ENCODE assay signal across 9 mouse cellular contexts in the genomic region with DNA sequence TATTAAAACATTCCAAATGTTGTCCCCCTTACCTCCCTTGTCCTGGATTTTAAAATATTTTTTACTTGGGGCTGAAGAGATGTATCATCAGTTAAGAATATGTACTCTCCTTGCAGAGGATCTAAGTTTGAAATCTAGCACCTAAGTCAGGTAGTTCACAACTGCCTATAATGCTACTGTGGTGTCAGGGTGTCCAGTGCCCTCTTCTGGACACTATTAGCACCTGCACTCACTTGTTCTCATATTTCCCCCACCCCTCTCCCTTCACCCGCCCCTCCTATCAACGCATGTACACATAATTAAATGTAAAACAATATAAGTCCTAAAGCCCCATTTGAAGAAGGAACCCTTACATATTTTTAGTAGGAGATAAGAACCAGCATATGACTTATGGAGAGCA. TPM values are rescaled to one million over a fixed set of nuclear protein-coding genes. Genes with fewer than 3 reads are reported as not detected.
DNase-seq lines count a peak whose midpoint lies in the region; ATAC-seq and TF ChIP-seq lines count a peak whose summit lies in the region.
"Had no signal": no experiment of that assay in that cellular context is flagged by ENCODE, and none has a peak within 500 bp of the region (broad histone marks: within the 10 kb centered on the region; RNA-seq: fewer than 3 reads in every experiment).

No protein-coding gene starts in this region.

- H3K36me3 ChIP-seq in lung, embryonic 14.5 days (ENCODE audit: insufficient read depth) = no peaks in the 10 kb centered on the region
- H3K36me3 ChIP-seq in small intestine, adult 2 months (ENCODE audit: control insufficient read depth, insufficient read depth, low read length) = no peaks in the 10 kb centered on the region
- H3K36me3 ChIP-seq in forebrain, embryonic 15.5 days = no peaks in the 10 kb centered on the region
- H3K36me3 ChIP-seq: heart, embryonic 13.5 days had no signal

- TF ChIP-seq POLR2A in small intestine, adult 2 months (IDR thresholded peaks at IDR 0.05; ENCODE audit: low read depth, low read length) = no peak

- WGBS in lung, embryonic 14.5 days = 25% methylated on average over 2 of the region's 2 CpGs
- WGBS in small intestine, adult 2 months = 16% methylated on average over 2 of the region's 2 CpGs
- WGBS in forebrain, embryonic 15.5 days = 24% methylated on average over 2 of the region's 2 CpGs

- no peak overlapping the region for H3K9ac ChIP-seq in lung, embryonic 14.5 days
- H3K9ac ChIP-seq in forebrain, embryonic 15.5 days (replicated peaks) = no peak overlapping the region
- H3K9ac ChIP-seq: heart, embryonic 13.5 days had no signal

- no peaks in the 10 kb centered on the region for H3K27me3 ChIP-seq in lung, embryonic 14.5 days (ENCODE audit: insufficient read depth, low read length)
- H3K27me3 ChIP-seq in small intestine, adult 2 months (ENCODE audit: control insufficient read depth, insufficient read depth, low read length) = no peaks in the 10 kb centered on the region
- H3K27me3 ChIP-seq in forebrain, embryonic 15.5 days = no peaks in the 10 kb centered on the region
- H3K27me3 ChIP-seq: heart, embryonic 13.5 days had no signal

- no peaks in the 10 kb centered on the region for H3K9me3 ChIP-seq in lung, embryonic 14.5 days (ENCODE audit: low read depth, low read length)
- H3K9me3 ChIP-seq in forebrain, embryonic 15.5 days = no peaks in the 10 kb centered on the region
- H3K9me3 ChIP-seq: heart, embryonic 13.5 days had no signal

- TF ChIP-seq CTCF in lung, embryonic 14.5 days (IDR thresholded peaks at IDR 0.05; ENCODE audit: low read depth) = peak; percentile 52
- peak; percentile 30; the same call in 1 of the 2 replicates for TF ChIP-seq CTCF in small intestine, adult 2 months (IDR thresholded peaks at IDR 0.05; ENCODE audit: extremely low read depth, insufficient read length, insufficient replicate concordance, low read depth, low read length)

- H3K27ac ChIP-seq in lung, embryonic 14.5 days (ENCODE audit: low read depth) = no peak overlapping the region
- no peak overlapping the region for H3K27ac ChIP-seq in small intestine, adult 2 months (ENCODE audit: insufficient read depth, low read depth, low read length)
- no peak overlapping the region for H3K27ac ChIP-seq in forebrain, embryonic 15.5 days (replicated peaks)
- H3K27ac ChIP-seq: heart, embryonic 13.5 days had no signal

- no peak overlapping the region for H3K4me3 ChIP-seq in lung, embryonic 14.5 days (ENCODE audit: low read depth, low read length)
- no peak overlapping the region for H3K4me3 ChIP-seq in small intestine, adult 2 months (ENCODE audit: low read depth, low read length)
- H3K4me3 ChIP-seq in forebrain, embryonic 15.5 days = no peak overlapping the region
- H3K4me3 ChIP-seq: heart, embryonic 13.5 days had no signal

- ATAC-seq in lung, embryonic 14.5 days (ENCODE audit: insufficient read depth) = peak; percentile 44
- ATAC-seq in erythroblast, adult 5-6 weeks (replicated peaks; ENCODE audit: low FRiP score, poor library complexity, severe bottlenecking) = peak; percentile 77
- no peak for ATAC-seq in forebrain, embryonic 15.5 days (replicated peaks)

- H3K4me1 ChIP-seq in lung, embryonic 14.5 days (ENCODE audit: insufficient read depth) = no peaks in the 10 kb centered on the region
- H3K4me1 ChIP-seq in small intestine, adult 2 months (ENCODE audit: control insufficient read depth, insufficient read depth, insufficient read length, low read length) = no peaks in the 10 kb centered on the region
- H3K4me1 ChIP-seq in forebrain, embryonic 15.5 days = no peaks in the 10 kb centered on the region
- H3K4me1 ChIP-seq: heart, embryonic 13.5 days had no signal

- peak; percentile 23 for DNase-seq in lung, embryonic 14.5 days
- no peak for DNase-seq in lung, postnatal 4 days
- DNase-seq in R1 (ENCODE audit: low read depth, low spot score) = peak; percentile 71
- DNase-seq in frontal cortex, postnatal 10 days (ENCODE audit: low spot score in 2 of 2) = no peak
- no peak for DNase-seq in left cerebral cortex, adult 9 months (ENCODE audit: low spot score in 2 of 2)

- no peak overlapping the region for H3K4me2 ChIP-seq in lung, embryonic 14.5 days
- H3K4me2 ChIP-seq in forebrain, embryonic 15.5 days (replicated peaks) = no peak overlapping the region
- H3K4me2 ChIP-seq: heart, embryonic 13.5 days had no signal

RNA-seq across cellular contexts. Expression of a gene that starts 8.3 kb away (rescaled TPM):
- 35.8 and 42.0 TPM in 2 replicates for polyA plus RNA-seq in lung, embryonic 14.5 days (2014; fragmentation: Nextera tagmentation; extraction: Ambion mirVana)
- total RNA-seq in erythroblast, adult 5-6 weeks (2015; ENCODE audit: low replicate concordance) = 34.3 and 51.7 TPM in 2 replicates
- 12.0 and 16.1 TPM in 2 replicates for total RNA-seq in erythroblast, adult 5-6 weeks (2017; ENCODE audit: low replicate concordance)
- 5.4 and 6.1 TPM in 2 replicates for polyA plus RNA-seq in small intestine, adult 2 months (2012; rRNA removed)
- polyA plus RNA-seq in forebrain, embryonic 15.5 days (2015; fragmentation: Nextera tagmentation; extraction: Ambion mirVana) = 28.8 and 30.5 TPM in 2 replicates

RNA-seq across cellular contexts. Expression of a gene that starts 29.9 kb away (rescaled TPM):
- 167 and 172 TPM in 2 replicates for polyA plus RNA-seq in lung, embryonic 14.5 days (2014; fragmentation: Nextera tagmentation; extraction: Ambion mirVana)
- 25.3 and 43.4 TPM in 2 replicates for total RNA-seq in erythroblast, adult 5-6 weeks (2015; ENCODE audit: low replicate concordance)
- 31.8 and 46.9 TPM in 2 replicates for total RNA-seq in erythroblast, adult 5-6 weeks (2017; ENCODE audit: low replicate concordance)
- 6.7 TPM in 2 replicates for polyA plus RNA-seq in small intestine, adult 2 months (2012; rRNA removed)
- 78.7 and 80.2 TPM in 2 replicates for polyA plus RNA-seq in forebrain, embryonic 15.5 days (2015; fragmentation: Nextera tagmentation; extraction: Ambion mirVana)

RNA-seq across cellular contexts. Expression of a gene that starts 30.2 kb away (rescaled TPM):
- 62.9 and 63.7 TPM in 2 replicates for polyA plus RNA-seq in lung, embryonic 14.5 days (2014; fragmentation: Nextera tagmentation; extraction: Ambion mirVana)
- 29.6 and 45.6 TPM in 2 replicates for total RNA-seq in erythroblast, adult 5-6 weeks (2015; ENCODE audit: low replicate concordance)
- 53.4 and 59.9 TPM in 2 replicates for total RNA-seq in erythroblast, adult 5-6 weeks (2017; ENCODE audit: low replicate concordance)
- 1.3 and 1.8 TPM in 2 replicates for polyA plus RNA-seq in small intestine, adult 2 months (2012; rRNA removed)
- 18.2 and 21.0 TPM in 2 replicates for polyA plus RNA-seq in forebrain, embryonic 15.5 days (2015; fragmentation: Nextera tagmentation; extraction: Ambion mirVana)

Comparison
In these comparisons a context has a peak if more than half of its experiments do, and no peak if none do; other contexts are left out.
1. DNase-seq: peak in lung, embryonic 14.5 days (single experiment) and R1 (single experiment); none in lung, postnatal 4 days (0 of 2), frontal cortex, postnatal 10 days (0 of 2) and left cerebral cortex, adult 9 months (0 of 2).
2. RNA of a gene that starts 29.9 kb away (polyA plus RNA-seq): 167 to 172 TPM in lung, embryonic 14.5 days and 78.7 to 80.2 TPM in forebrain, embryonic 15.5 days; 6.7 TPM in small intestine, adult 2 months; every median in the first group is over 10 times any median in the second.